Mouse (Mus musculus) right cerebral cortex, adult 18-20 months (tissue): ENCODE data around the gene Rnf13.

Experiments
- DNase-seq: peaks from one replicate; pipeline ENCODE4 v3.0.0; 2022; ENCODE audit warnings: mixed read lengths

Gene Rnf13

GRCm38 (mm10) chr3:57845786-57846661 lies 110.2 kb downstream of the Rnf13 start:
- peak; percentile 53 for DNase-seq

- DNase-seq = no peak
Observed at GRCm38 (mm10) chr3:57846662-57846911, 110.7 kb downstream of the Rnf13 start.

GRCm38 (mm10) chr3:57846912-57847759 lies 111.3 kb downstream of the Rnf13 start:
- peak; percentile 62 for DNase-seq

GRCm38 (mm10) chr3:57847760-57848185 lies 111.9 kb downstream of the Rnf13 start, which contains the start of gene Pfn2:
Gene Pfn2 (minus strand): TSS chr3:57848079.
- peak; percentile 78 for DNase-seq

GRCm38 (mm10) chr3:57882945-57883344 lies 147.1 kb downstream of the Rnf13 start:
- DNase-seq = peak; percentile 34
